Mouse (Mus musculus) heart, adult 10 weeks (tissue): Measurements from ENCODE around the gene Cnnm2. TPM values are rescaled to one million over a fixed set of nuclear protein-coding genes. Genes with fewer than 3 reads are reported as not detected.

ENCODE experiments used
- polyA plus RNA-seq: library from polyadenylated mRNA; stranded (reverse); fragments of 350-450 nt; fragmentation: Illumina TruSeq; extraction: RNeasy Lipid Tissue Mini Kit (QIAGEN cat#74804); gene quantifications from one replicate; pipeline ENCODE4 v1.2.3, GENCODE M21; 2014; ENCODE audit warnings: low read depth, low replicate concordance

The Cnnm2 gene
- polyA plus RNA-seq = 4.2 TPM

DNA sequence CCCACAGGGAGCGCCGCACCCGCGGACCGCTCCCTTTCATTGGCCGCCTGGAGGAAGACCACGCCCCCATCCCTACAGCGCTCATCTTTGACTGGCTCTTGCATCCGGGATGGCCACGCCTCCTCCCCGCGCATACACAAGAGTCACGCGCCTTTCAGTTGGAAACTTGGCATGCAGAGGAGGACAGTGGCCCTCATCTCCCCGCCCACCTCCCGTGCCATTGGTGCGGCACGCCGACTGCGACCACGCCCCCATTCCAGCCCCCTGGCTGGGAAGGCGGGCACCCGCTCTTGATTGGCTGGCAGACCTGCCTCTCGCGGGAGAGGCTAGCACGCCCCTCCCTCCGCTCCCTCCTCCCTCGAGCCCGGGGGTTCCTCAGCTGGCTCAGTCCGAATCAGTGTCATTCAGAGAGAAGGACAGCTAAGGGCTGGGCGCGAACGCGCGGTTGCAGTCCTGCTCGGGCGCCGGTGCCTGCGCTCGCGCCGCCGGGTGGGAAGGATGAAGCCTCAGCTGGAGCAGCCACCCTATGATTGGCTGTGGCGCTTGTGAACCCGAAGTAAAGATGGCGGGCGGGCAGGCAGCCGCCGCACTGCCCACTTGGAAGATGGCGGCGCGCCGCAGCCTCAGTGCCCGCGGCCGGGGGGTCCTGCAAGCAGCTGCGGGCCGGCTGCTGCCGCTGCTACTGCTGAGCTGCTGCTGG is at the start of gene Cnnm2:
Gene Cnnm2 (plus strand): TSS at position 350 of the 700 bp plus-strand sequence.

Other genes starting within 250 kb of the Cnnm2 start
- 88.9 TPM for gene Arl3, start 188.4 kb upstream of the Cnnm2 start, polyA plus RNA-seq
- 5.6 TPM for gene Sfxn2, start 188.2 kb upstream of the Cnnm2 start, polyA plus RNA-seq
- 45.2 TPM for gene Wbp1l, start 162.5 kb upstream of the Cnnm2 start, polyA plus RNA-seq
- 0.24 TPM for gene Cyp17a1, start 88.4 kb upstream of the Cnnm2 start, polyA plus RNA-seq
- gene Borcs7, start 71.7 kb upstream of the Cnnm2 start, polyA plus RNA-seq = 9.9 TPM
- gene As3mt, start 54.1 kb upstream of the Cnnm2 start, polyA plus RNA-seq = 73.4 TPM